Mouse (Mus musculus): ENCODE measurements at regions not wholly inside any gene's neighbourhood (a gene's known extent, or its start where the extent isn't known, plus 50 kb on each side); places are given as distances from the start of the nearest gene placed in this dataset.

- Histone ChIP-seq H3K9me3 (ENCODE audit: control insufficient read depth, low read length) (no peaks in the 10 kb centered on the region), H3K4me2 (replicated peaks; ENCODE audit: low read depth, low read length, severe bottlenecking) (no peak overlapping the region), H3K9ac (ENCODE audit: low read depth, low read length, severe bottlenecking) (no peak overlapping the region), H3K27ac (replicated peaks; ENCODE audit: low read depth, low read length) (no peak overlapping the region), H3K36me3 (ENCODE audit: control insufficient read depth, insufficient read depth, low read length) (no peaks in the 10 kb centered on the region), H3K4me1 (ENCODE audit: control insufficient read depth, insufficient read depth, low read length) (no peaks in the 10 kb centered on the region; the same call in 1 of the 2 replicates), H3K27me3 (ENCODE audit: control insufficient read depth, insufficient read depth, low read length) (no peaks in the 10 kb centered on the region), H3K4me3 (replicated peaks; ENCODE audit: low read length) (no peak overlapping the region)
- WGBS: 81% methylated on average over 4 of the region's 4 CpGs
- no peak for ATAC-seq (ENCODE audit: low FRiP score, low read depth)
- DNase-seq (ENCODE audit: low spot score): no peak
- TF ChIP-seq POLR2A (IDR thresholded peaks at IDR 0.05; ENCODE audit: borderline replicate concordance, extremely low read depth, insufficient read depth, insufficient read length): no peak
These were observed 82.9 kb upstream of the Cryz start for GRCm38 (mm10) chr3:154513566-154513965.

DNA sequence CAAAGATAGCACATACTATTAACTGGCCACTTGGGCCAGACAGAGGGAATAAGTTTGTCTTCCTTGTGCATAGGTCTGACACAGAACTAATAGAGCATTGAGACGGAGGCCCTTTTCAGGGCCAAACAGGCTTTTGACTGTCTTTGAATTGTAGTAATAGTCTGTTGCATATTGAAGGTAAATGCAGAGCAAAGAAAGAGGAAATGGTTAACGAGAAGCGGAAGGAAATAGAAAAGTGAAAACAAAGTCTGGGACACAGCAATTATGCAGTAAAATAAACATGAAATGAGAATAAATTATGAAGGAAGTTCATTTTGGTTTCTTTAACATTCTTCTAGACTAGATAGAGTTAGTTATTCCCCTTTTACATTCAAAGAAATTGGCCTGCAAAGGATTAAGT is 86.4 kb upstream of the Cryz start:
- H3K4me2 ChIP-seq (replicated peaks; ENCODE audit: low read depth, low read length, severe bottlenecking): no peak overlapping the region
- H3K27me3 ChIP-seq (ENCODE audit: control insufficient read depth, insufficient read depth, low read length): no peaks in the 10 kb centered on the region
- no peak overlapping the region for H3K9ac ChIP-seq (ENCODE audit: low read depth, low read length, severe bottlenecking)
- H3K36me3 ChIP-seq (ENCODE audit: control insufficient read depth, insufficient read depth, low read length): no peaks in the 10 kb centered on the region
- ATAC-seq (ENCODE audit: low FRiP score, low read depth) (no peak), DNase-seq (ENCODE audit: low spot score) (no peak)
- H3K4me1 ChIP-seq (ENCODE audit: control insufficient read depth, insufficient read depth, low read length): no peaks in the 10 kb centered on the region; the same call in 1 of the 2 replicates
- H3K4me3 ChIP-seq (replicated peaks; ENCODE audit: low read length): no peak overlapping the region
- no peak for TF ChIP-seq POLR2A (IDR thresholded peaks at IDR 0.05; ENCODE audit: borderline replicate concordance, extremely low read depth, insufficient read depth, insufficient read length)
- WGBS: 65% methylated on average over 3 of the region's 3 CpGs
- H3K27ac ChIP-seq (replicated peaks; ENCODE audit: low read depth, low read length): no peak overlapping the region
- H3K9me3 ChIP-seq (ENCODE audit: control insufficient read depth, low read length): no peaks in the 10 kb centered on the region

DNA sequence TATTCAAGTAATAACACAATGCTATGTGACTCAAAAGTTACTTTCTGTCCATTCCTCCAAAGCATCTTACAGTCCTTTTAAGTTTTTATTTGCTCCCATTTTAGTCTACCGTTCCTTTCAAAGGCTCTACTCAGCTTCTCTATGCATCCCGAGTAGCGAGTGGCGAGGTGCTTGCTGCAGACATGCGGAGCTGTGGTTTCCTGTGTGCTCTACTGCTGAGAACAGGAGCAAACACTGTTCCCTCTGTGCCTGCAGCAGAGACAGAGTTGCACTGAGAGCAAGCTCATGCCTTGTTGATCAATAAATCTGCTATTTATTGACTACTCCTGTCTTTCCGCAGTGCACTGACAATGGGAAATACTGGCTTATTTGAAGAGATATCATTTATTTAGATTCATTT is 87.1 kb upstream of the Cryz start:
- H3K4me1 ChIP-seq (ENCODE audit: control insufficient read depth, insufficient read depth, low read length): no peaks in the 10 kb centered on the region; the same call in 1 of the 2 replicates
- no peaks in the 10 kb centered on the region for H3K9me3 ChIP-seq (ENCODE audit: control insufficient read depth, low read length)
- no peak for TF ChIP-seq POLR2A (IDR thresholded peaks at IDR 0.05; ENCODE audit: borderline replicate concordance, extremely low read depth, insufficient read depth, insufficient read length)
- no peak for DNase-seq (ENCODE audit: low spot score)
- WGBS: 57% methylated on average over 6 of the region's 6 CpGs
- no peak overlapping the region for H3K27ac ChIP-seq (replicated peaks; ENCODE audit: low read depth, low read length)
- H3K9ac ChIP-seq (ENCODE audit: low read depth, low read length, severe bottlenecking): no peak overlapping the region
- ATAC-seq (ENCODE audit: low FRiP score, low read depth): no peak
- no peaks in the 10 kb centered on the region for H3K36me3 ChIP-seq (ENCODE audit: control insufficient read depth, insufficient read depth, low read length)
- no peak overlapping the region for H3K4me2 ChIP-seq (replicated peaks; ENCODE audit: low read depth, low read length, severe bottlenecking)
- no peaks in the 10 kb centered on the region for H3K27me3 ChIP-seq (ENCODE audit: control insufficient read depth, insufficient read depth, low read length)
- H3K4me3 ChIP-seq (replicated peaks; ENCODE audit: low read length): no peak overlapping the region

DNA sequence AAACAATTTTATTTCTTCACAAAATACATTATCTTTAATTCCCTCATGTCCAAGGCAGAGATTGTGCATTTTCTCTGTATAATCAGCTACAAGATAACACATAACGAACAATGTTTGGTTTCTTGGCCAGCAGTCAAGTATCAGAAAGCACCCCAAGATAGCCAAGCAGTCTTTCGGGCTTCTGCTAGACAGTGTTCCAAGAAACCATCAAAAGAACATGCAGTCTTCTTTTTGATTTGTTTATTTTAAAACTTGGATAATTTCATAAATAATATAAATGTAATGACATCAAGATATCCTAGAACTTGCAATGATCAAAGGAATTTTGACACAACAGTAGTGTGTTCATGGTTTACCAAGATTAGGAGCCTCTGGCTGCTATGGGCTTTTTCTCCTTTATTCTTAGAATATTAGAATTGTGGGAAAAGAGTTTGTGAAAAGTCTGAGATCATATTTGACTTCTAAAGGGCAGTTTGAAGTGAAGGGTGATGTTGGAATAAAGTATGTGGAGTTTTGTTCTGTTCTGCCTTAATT is 103.1 kb upstream of the Cryz start:
- Histone ChIP-seq H3K36me3 (ENCODE audit: control insufficient read depth, insufficient read depth, low read length) (no peaks in the 10 kb centered on the region), H3K27me3 (ENCODE audit: control insufficient read depth, insufficient read depth, low read length) (no peaks in the 10 kb centered on the region), H3K27ac (replicated peaks; ENCODE audit: low read depth, low read length) (no peak overlapping the region), H3K4me3 (replicated peaks; ENCODE audit: low read length) (no peak overlapping the region), H3K9me3 (ENCODE audit: control insufficient read depth, low read length) (no peaks in the 10 kb centered on the region), H3K4me2 (replicated peaks; ENCODE audit: low read depth, low read length, severe bottlenecking) (no peak overlapping the region), H3K4me1 (ENCODE audit: control insufficient read depth, insufficient read depth, low read length) (no peaks in the 10 kb centered on the region), H3K9ac (ENCODE audit: low read depth, low read length, severe bottlenecking) (no peak overlapping the region)
- no peak for TF ChIP-seq POLR2A (IDR thresholded peaks at IDR 0.05; ENCODE audit: borderline replicate concordance, extremely low read depth, insufficient read depth, insufficient read length)
- no peak for ATAC-seq (ENCODE audit: low FRiP score, low read depth)
- 92% methylated on average over 2 of the region's 2 CpGs for WGBS
- no peak for DNase-seq (ENCODE audit: low spot score)

GRCm38 (mm10) chr3:154472426-154472825 is 124.1 kb upstream of the Cryz start:
- Histone ChIP-seq H3K27ac (replicated peaks; ENCODE audit: low read depth, low read length) (no peak overlapping the region), H3K4me3 (replicated peaks; ENCODE audit: low read length) (no peak overlapping the region), H3K27me3 (ENCODE audit: control insufficient read depth, insufficient read depth, low read length) (peaks cover 3% of the 10 kb centered on the region; the same call in 1 of the 2 replicates), H3K36me3 (ENCODE audit: control insufficient read depth, insufficient read depth, low read length) (no peaks in the 10 kb centered on the region), H3K4me1 (ENCODE audit: control insufficient read depth, insufficient read depth, low read length) (no peaks in the 10 kb centered on the region), H3K4me2 (replicated peaks; ENCODE audit: low read depth, low read length, severe bottlenecking) (no peak overlapping the region), H3K9ac (ENCODE audit: low read depth, low read length, severe bottlenecking) (no peak overlapping the region), H3K9me3 (ENCODE audit: control insufficient read depth, low read length) (no peaks in the 10 kb centered on the region)
- no peak for ATAC-seq (ENCODE audit: low FRiP score, low read depth)
- DNase-seq (ENCODE audit: low spot score): no peak
- 50% methylated on average over 2 of the region's 2 CpGs for WGBS
- no peak for TF ChIP-seq POLR2A (IDR thresholded peaks at IDR 0.05; ENCODE audit: borderline replicate concordance, extremely low read depth, insufficient read depth, insufficient read length)

Data from limb, embryonic 14.5 days (tissue).